In the genomic region with DNA sequence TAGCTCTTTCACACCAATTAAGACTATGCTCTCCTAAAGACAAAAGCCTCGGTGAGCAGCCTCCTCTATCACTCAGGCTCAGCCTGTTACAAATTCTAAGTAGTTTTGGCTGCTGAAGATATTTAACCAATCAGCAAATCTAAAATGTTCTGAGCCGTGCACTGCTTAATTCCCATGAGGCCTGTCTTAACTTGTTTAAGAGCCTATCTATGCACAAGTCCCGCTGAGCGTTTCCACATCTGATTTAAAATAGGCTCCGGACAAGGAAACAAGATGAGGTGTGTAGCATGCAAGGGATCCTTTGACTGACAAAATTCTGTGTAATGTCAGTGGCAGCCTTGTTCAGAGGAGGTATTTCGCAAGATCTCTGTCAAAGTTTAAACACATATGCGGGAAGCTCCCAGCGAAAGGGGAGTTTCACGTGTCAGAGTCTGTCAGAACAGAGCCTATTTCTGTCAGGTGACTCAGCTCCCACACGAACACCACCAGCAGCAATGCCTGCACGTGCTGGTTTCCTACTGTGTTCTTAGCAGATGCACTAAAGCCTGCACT, we compare ENCODE assay signal across 8 mouse cellular contexts.
A peak's percentile ranks its signal among the peaks of the same experiment; 100 is the strongest.
DNase-seq lines count a peak whose midpoint lies in the region; ATAC-seq and TF ChIP-seq lines count a peak whose summit lies in the region.
"Had no signal": no experiment of that assay in that cellular context is flagged by ENCODE, and none has a peak within 500 bp of the region (broad histone marks: within the 10 kb centered on the region; RNA-seq: fewer than 3 reads in every experiment).

No protein-coding gene starts in this region.

- no peaks in the 10 kb centered on the region for H3K27me3 ChIP-seq in heart, embryonic 10.5 days (ENCODE audit: insufficient read depth, poor library complexity, severe bottlenecking)
- no peaks in the 10 kb centered on the region for H3K27me3 ChIP-seq in limb, embryonic 14.5 days (ENCODE audit: control insufficient read depth, insufficient read depth, low read length)

- 40% methylated on average over 11 of the region's 11 CpGs for whole genome bisulfite sequencing in heart, embryonic 10.5 days
- WGBS in limb, embryonic 14.5 days, result 38% methylated on average over 11 of the region's 11 CpGs

- H3K4me2 ChIP-seq in limb, embryonic 14.5 days (replicated peaks; ENCODE audit: low read depth, low read length, severe bottlenecking), result no peak overlapping the region

- no peaks in the 10 kb centered on the region for H3K36me3 ChIP-seq in heart, embryonic 10.5 days
- H3K36me3 ChIP-seq in limb, embryonic 14.5 days (ENCODE audit: control insufficient read depth, insufficient read depth, low read length), result no peaks in the 10 kb centered on the region

- ATAC-seq in limb, embryonic 14.5 days (ENCODE audit: low FRiP score, low read depth), result peak; percentile 71; the same call in 1 of the 2 replicates

- no peak overlapping the region for H3K9ac ChIP-seq in limb, embryonic 14.5 days (ENCODE audit: low read depth, low read length, severe bottlenecking)

- no peaks in the 10 kb centered on the region for H3K9me3 ChIP-seq in heart, embryonic 10.5 days
- H3K9me3 ChIP-seq in limb, embryonic 14.5 days (ENCODE audit: control insufficient read depth, low read length), result no peaks in the 10 kb centered on the region

- H3K27ac ChIP-seq in heart, embryonic 10.5 days, result peak overlapping the region; percentile 26; the same call in 1 of the 2 replicates
- H3K27ac ChIP-seq in limb, embryonic 14.5 days (replicated peaks; ENCODE audit: low read depth, low read length), result no peak overlapping the region

- peak; percentile 12 for DNase-seq in urinary bladder, postnatal 14 days (ENCODE audit: low spot score)
- DNase-seq in urinary bladder, adult 2 months (ENCODE audit: low spot score), result no peak
- DNase-seq in heart, embryonic 10.5 days (ENCODE audit: low spot score), result peak; percentile 76
- peak; percentile 62 for DNase-seq in limb, embryonic 14.5 days (ENCODE audit: low spot score)
- DNase-seq in left cerebral cortex, adult 18-20 months (ENCODE audit: low spot score in 2 of 2), result no peak
- no peak for DNase-seq in left cerebral cortex, postnatal 10 days (ENCODE audit: extremely low spot score in 1 of 2, low spot score in 2 of 2)
- DNase-seq in ovary, postnatal 36 days (ENCODE audit: low spot score), result no peak
- DNase-seq: adrenal gland, postnatal 36 days had no signal

- no peak overlapping the region for H3K4me3 ChIP-seq in heart, embryonic 10.5 days
- H3K4me3 ChIP-seq in limb, embryonic 14.5 days (replicated peaks; ENCODE audit: low read length), result no peak overlapping the region

- intact Hi-C loops in left cerebral cortex, postnatal 10 days (cut with DNase I), result no loop called here

- peaks cover 16% of the 10 kb centered on the region; the same call in 1 of the 2 replicates for H3K4me1 ChIP-seq in heart, embryonic 10.5 days
- no peaks in the 10 kb centered on the region for H3K4me1 ChIP-seq in limb, embryonic 14.5 days (ENCODE audit: control insufficient read depth, insufficient read depth, low read length)

- TF ChIP-seq POLR2A in limb, embryonic 14.5 days (IDR thresholded peaks at IDR 0.05; ENCODE audit: borderline replicate concordance, extremely low read depth, insufficient read depth, insufficient read length), result no peak

Comparison
In these comparisons a context has a peak if more than half of its experiments do, and no peak if none do; other contexts are left out.
1. DNase-seq: peak in urinary bladder, postnatal 14 days (single experiment), heart, embryonic 10.5 days (single experiment) and limb, embryonic 14.5 days (single experiment); none in urinary bladder, adult 2 months (single experiment), left cerebral cortex, adult 18-20 months (0 of 2), left cerebral cortex, postnatal 10 days (0 of 2) and ovary, postnatal 36 days (single experiment).